Mouse (Mus musculus) Patski (cell line): ENCODE measurements at regions not wholly inside any gene's neighbourhood (a gene's known extent, or its start where the extent isn't known, plus 50 kb on each side); places are given as distances from the start of the nearest gene placed in this dataset.
A peak's percentile ranks its signal among the peaks of the same experiment; 100 is the strongest.

ENCODE experiments used
- ATAC-seq: fragments of 100-300 bp; one replicate; pipeline ENCODE4 v1.8.0; 2021
- CTCF ChIA-PET: fragments of 350-600 bp; sonication (Branson Sonifier 250); formaldehyde crosslinking; loops from one replicate; lab custom pipeline; 2022; ENCODE audit warnings: inconsistent platforms; lab: Charles Lee
- POLR2A ChIA-PET: fragments of 350-600 bp; sonication (Branson Sonifier 250); formaldehyde crosslinking; loops from one replicate; lab custom pipeline; 2022; ENCODE audit warnings: antibody characterized with exemption, inconsistent platforms; lab: Charles Lee
- DNase-seq: peaks from one replicate; pipeline ENCODE4 v3.0.0-alpha.2; 2011; ENCODE audit warnings: low read depth, low spot score
- H3K27me3 ChIP-seq: fragments of 371-371 bp; one replicate; pipeline ENCODE4 v1.5.1; 2021
- CTCF ChIP-seq: fragments of 100-300 bp; IDR thresholded peaks from one replicate; pipeline ENCODE4 v1.5.1; 2021
- in situ Hi-C: fragments of 300-500 bp; cut with MboI; formaldehyde crosslinking; loops from 3 replicates; pipeline ENCODE4 v1.11.1; 2018; ENCODE audit warnings: low pct_unique_long_range_greater_than_20kb, mixed read lengths

- DNase-seq (no peak), ATAC-seq (no peak)
- no peak for TF ChIP-seq CTCF
- in situ Hi-C loops, result no loop called here
- no peaks in the 10 kb centered on the region for H3K27me3 ChIP-seq
- ChIA-PET CTCF (no interaction called here), POLR2A (no interaction called here)
Observed at GRCm38 (mm10) chr5:4308514-4308913, 116.3 kb downstream of the Mterf1b start.

DNA sequence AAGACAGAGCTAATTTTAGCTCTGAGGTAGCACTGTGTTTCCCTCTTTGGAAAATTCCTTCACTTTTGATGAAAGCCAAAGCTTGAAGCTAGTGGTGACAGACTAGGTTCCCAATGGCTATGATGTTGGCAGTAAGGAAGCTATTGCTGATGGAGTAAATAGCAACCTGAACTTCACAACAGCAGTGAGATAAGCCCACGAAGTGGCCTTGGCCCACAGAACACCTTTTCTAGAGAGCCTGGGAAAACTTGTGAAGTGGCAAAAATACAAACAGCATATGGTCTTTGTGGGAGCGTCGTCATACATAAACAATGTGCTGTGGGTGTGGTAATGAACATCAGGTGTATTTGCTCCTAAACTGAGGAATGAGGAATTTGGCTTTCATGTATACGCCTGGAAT is 119.0 kb downstream of the Mterf1b start:
- DNase-seq (no peak), ATAC-seq (no peak)
- no peaks in the 10 kb centered on the region for H3K27me3 ChIP-seq
- ChIA-PET POLR2A (no interaction called here), CTCF (interaction anchor here (0.7 to 0.9 kb wide), 2 partner anchors 10 to 17 kb away, joined by 3 to 4 read pairs; no protein-coding TSS in a partner anchor)
- in situ Hi-C loops, result no loop called here
- no peak for TF ChIP-seq CTCF

DNA sequence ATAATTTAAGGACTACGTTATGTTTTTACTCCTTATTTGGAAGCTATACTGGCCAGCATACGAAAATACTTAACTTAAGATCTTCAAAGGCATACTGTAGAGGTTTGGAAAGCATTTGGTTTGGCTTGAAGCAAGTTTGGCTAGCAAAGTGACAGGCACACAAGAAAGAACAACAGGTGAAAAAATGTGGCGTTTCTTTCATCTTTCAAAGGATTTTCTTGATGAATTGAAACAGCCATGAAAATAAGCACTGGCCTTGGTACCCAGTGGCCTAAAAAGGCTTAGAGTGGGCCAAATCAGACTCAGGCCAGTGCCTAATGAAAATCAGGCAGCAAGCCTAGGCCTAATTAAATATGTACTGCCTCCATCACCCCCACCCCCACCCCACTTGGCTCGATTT is 119.4 kb downstream of the Mterf1b start:
- DNase-seq (no peak), ATAC-seq (no peak)
- ChIA-PET POLR2A (interaction anchor here (0.7 kb wide), 1 partner anchor 11 kb away, joined by 3 read pairs; no protein-coding TSS in a partner anchor), CTCF (interaction anchor here (0.7 kb wide), 1 partner anchor 9 kb away, joined by 4 read pairs; no protein-coding TSS in a partner anchor)
- TF ChIP-seq CTCF, result no peak
- no peaks in the 10 kb centered on the region for H3K27me3 ChIP-seq
- in situ Hi-C loops, result no loop called here

DNA sequence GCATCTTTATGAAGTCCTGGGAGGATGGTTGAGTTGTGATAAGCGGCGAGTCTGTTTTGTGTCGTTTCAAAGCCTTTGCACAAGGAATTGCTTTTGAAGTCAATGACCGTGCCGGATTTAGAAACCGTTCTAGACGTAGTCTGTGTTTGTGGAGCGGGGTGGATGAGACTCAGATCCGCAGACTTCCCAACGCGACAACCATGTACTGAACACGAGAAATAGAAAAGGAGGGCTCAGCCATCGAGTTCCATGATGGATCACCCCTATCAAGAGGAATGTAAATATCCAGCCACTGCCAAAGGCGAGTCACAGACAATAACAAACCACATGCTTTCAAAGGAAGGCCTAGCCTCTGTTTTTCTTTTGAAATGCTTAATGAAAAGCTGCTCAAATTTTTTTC is 120.5 kb downstream of the Mterf1b start:
- no peaks in the 10 kb centered on the region for H3K27me3 ChIP-seq
- no peak for DNase-seq
- ChIA-PET CTCF (no interaction called here), POLR2A (no interaction called here)
- no peak for ATAC-seq
- TF ChIP-seq CTCF, result no peak
- in situ Hi-C loops, result no loop called here

DNA sequence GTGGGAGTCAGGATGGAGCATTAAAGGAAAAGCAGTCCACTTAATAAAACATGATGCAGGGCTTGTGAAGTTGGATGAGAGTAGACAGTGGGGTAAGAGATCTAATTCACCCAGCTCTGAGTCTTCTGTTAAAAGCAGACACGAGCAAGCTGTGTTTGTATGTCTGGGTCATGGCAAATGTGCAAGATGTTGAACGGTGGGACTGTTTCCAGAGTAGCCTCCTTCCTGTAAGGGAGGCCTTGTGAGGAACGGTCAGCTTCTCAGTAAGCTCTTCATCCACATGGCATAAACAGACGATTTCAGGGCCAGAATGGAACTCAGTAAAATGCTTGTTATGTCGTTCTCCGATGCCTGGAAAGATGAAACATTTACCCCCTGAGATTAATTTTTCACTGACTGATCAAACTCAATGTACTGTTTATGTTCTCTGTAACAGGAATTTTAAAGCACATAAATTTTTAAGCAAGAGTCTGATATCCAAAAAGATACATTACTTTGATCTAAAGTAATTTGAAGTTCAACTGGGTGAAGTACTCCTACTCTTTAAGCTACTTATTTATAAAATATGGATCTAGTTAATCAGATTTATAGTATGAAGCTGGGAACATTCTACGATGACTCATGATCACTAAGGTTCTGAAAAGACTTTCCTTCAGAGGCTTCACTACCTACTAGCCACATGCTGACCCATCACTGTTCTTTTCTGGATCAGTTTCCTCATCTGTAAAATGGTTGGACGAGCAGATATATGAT is 130.6 kb downstream of the Mterf1b start:
- H3K27me3 ChIP-seq, result no peaks in the 10 kb centered on the region
- TF ChIP-seq CTCF, result no peak
- CTCF ChIA-PET, result no interaction called here
- in situ Hi-C loops, result no loop called here
- no peak for DNase-seq
- POLR2A ChIA-PET, result interaction anchor here (0.5 kb wide), 1 partner anchor 11 kb away, joined by 3 read pairs; no protein-coding TSS in a partner anchor
- peak; percentile 12 for ATAC-seq

- ChIA-PET CTCF (no interaction called here), POLR2A (no interaction called here)
- in situ Hi-C loops, result no loop called here
- no peak for TF ChIP-seq CTCF
- ATAC-seq (peak; percentile 90), DNase-seq (peak; percentile 17)
- H3K27me3 ChIP-seq, result no peaks in the 10 kb centered on the region
Observed at GRCm38 (mm10) chr5:4323387-4323704, 131.2 kb downstream of the Mterf1b start.

GRCm38 (mm10) chr5:4325813-4326212 is 133.6 kb downstream of the Mterf1b start:
- CTCF ChIA-PET, result interaction anchor here (1.1 kb wide), 1 partner anchor 21 kb away, joined by 3 read pairs; no protein-coding TSS in a partner anchor
- ATAC-seq, result no peak
- POLR2A ChIA-PET, result no interaction called here
- in situ Hi-C loops, result no loop called here
- no peaks in the 10 kb centered on the region for H3K27me3 ChIP-seq
- no peak for TF ChIP-seq CTCF
- DNase-seq, result no peak

- ChIA-PET POLR2A (no interaction called here), CTCF (interaction anchor here (1.1 kb wide), 1 partner anchor 22 kb away, joined by 3 read pairs; no protein-coding TSS in a partner anchor)
- in situ Hi-C loops, result no loop called here
- H3K27me3 ChIP-seq, result no peaks in the 10 kb centered on the region
- TF ChIP-seq CTCF, result no peak
- DNase-seq (no peak), ATAC-seq (no peak)
Observed at GRCm38 (mm10) chr5:4326309-4327014, 134.3 kb downstream of the Mterf1b start.

- no peak for TF ChIP-seq CTCF
- no peaks in the 10 kb centered on the region for H3K27me3 ChIP-seq
- DNase-seq (no peak), ATAC-seq (no peak)
- in situ Hi-C loops, result no loop called here
- CTCF ChIA-PET, result no interaction called here
- POLR2A ChIA-PET, result no interaction called here
Observed at GRCm38 (mm10) chr5:4335683-4336082, 143.5 kb downstream of the Mterf1b start.

- ChIA-PET CTCF (interaction anchor here (1.5 kb wide), 1 partner anchor 9 kb away, joined by 3 read pairs; no protein-coding TSS in a partner anchor), POLR2A (no interaction called here)
- ATAC-seq, result no peak
- DNase-seq, result no peak
- H3K27me3 ChIP-seq, result peaks cover 7% of the 10 kb centered on the region
- in situ Hi-C loops, result no loop called here
- no peak for TF ChIP-seq CTCF
Observed at GRCm38 (mm10) chr5:4341956-4342355, 149.8 kb downstream of the Mterf1b start.

DNA sequence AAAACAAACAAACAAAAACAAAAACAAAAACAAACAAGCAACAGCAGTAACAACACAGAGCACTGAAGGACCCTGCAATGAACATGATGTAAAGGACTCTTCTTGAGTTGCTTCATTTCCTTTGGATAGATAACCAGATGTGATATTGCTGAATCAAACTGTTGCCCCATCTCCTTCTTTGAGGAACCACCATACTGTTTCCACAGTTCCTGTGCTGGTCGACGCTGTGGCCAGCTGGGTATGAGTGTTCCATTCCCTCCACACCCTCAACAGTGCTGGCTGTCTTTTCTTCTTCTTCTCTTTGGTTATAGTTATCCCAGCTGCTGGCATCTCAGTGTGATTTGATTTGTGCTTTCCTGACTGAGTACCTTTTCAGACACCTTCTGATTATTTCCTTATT is 152.3 kb downstream of the Mterf1b start:
- no peak for ATAC-seq
- in situ Hi-C loops, result no loop called here
- ChIA-PET CTCF (no interaction called here), POLR2A (no interaction called here)
- H3K27me3 ChIP-seq, result peaks cover 7% of the 10 kb centered on the region
- TF ChIP-seq CTCF, result no peak
- DNase-seq, result no peak
